Mouse (Mus musculus): ENCODE results near the gene Zcchc2.

DNA sequence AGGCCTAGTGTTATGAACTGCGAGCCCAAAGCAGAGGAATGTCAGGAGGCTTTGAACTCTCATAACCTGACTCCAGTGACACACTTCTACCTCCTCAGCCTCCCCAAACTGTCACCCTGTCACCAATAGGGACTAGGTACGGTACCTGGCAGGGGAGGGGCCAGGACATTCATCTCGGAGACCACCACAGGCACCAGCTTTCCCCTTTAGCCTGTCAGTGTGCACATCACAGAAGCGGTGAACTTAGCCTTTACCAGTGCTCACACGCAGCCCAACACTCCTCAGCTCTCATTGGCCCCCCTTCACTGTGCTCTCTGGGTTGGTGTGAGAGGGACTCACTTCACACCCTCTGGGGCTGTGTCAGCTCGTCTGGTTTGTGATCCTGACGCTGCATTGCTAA lies 44.6 kb downstream of the Zcchc2 start:
- TF ChIP-seq CTCF (IDR thresholded peaks at IDR 0.05; ENCODE audit: extremely low read depth, insufficient read length, insufficient replicate concordance, low read depth, low read length) (no peak), POLR2A (IDR thresholded peaks at IDR 0.05; ENCODE audit: low read depth, low read length) (no peak)
